Mouse (Mus musculus): ENCODE results near the gene Galns. TPM values are rescaled to one million over a fixed set of nuclear protein-coding genes. Genes with fewer than 3 reads are reported as not detected.

The Galns gene
- polyA plus RNA-seq, 1 experiment, result 20.4 TPM

- H3K4me3 ChIP-seq (ENCODE audit: low read depth, low read length), result peak overlapping the region; percentile 53
These were observed 54.9 kb downstream of the Galns start for GRCm38 (mm10) chr8:122556030-122557009.

GRCm38 (mm10) chr8:122554786-122555185 is 56.5 kb downstream of the Galns start:
- H3K4me1 ChIP-seq (ENCODE audit: control insufficient read depth, insufficient read depth, insufficient read length, low read length), result no peaks in the 10 kb centered on the region; the same call in 1 of the 2 replicates
- H3K27ac ChIP-seq (ENCODE audit: insufficient read depth, low read depth, low read length), result no peak overlapping the region
- no peaks in the 10 kb centered on the region for H3K36me3 ChIP-seq (ENCODE audit: control insufficient read depth, insufficient read depth, low read length)
- H3K4me3 ChIP-seq (ENCODE audit: low read depth, low read length), result no peak overlapping the region
- no peaks in the 10 kb centered on the region for H3K27me3 ChIP-seq (ENCODE audit: control insufficient read depth, insufficient read depth, low read length)
- WGBS, result 57% methylated on average over 6 of the region's 6 CpGs
- TF ChIP-seq CTCF (IDR thresholded peaks at IDR 0.05; ENCODE audit: extremely low read depth, insufficient read length, insufficient replicate concordance, low read depth, low read length) (no peak), POLR2A (IDR thresholded peaks at IDR 0.05; ENCODE audit: low read depth, low read length) (no peak)

More at GRCm38 (mm10) chr8:122556030-122557009, 54.9 kb downstream of the Galns start:
- H3K4me1 ChIP-seq (ENCODE audit: control insufficient read depth, insufficient read depth, insufficient read length, low read length), result no peaks in the 10 kb centered on the region; the same call in none of the 2 replicates
- WGBS, result 72% methylated on average over 12 of the region's 12 CpGs
- H3K27ac ChIP-seq (ENCODE audit: insufficient read depth, low read depth, low read length), result peak overlapping the region; percentile 73
- no peaks in the 10 kb centered on the region for H3K27me3 ChIP-seq (ENCODE audit: control insufficient read depth, insufficient read depth, low read length)
- TF ChIP-seq POLR2A (IDR thresholded peaks at IDR 0.05; ENCODE audit: low read depth, low read length) (no peak; the same call in 1 of the 2 replicates), CTCF (IDR thresholded peaks at IDR 0.05; ENCODE audit: extremely low read depth, insufficient read length, insufficient replicate concordance, low read depth, low read length) (no peak)
- no peaks in the 10 kb centered on the region for H3K36me3 ChIP-seq (ENCODE audit: control insufficient read depth, insufficient read depth, low read length)

DNA sequence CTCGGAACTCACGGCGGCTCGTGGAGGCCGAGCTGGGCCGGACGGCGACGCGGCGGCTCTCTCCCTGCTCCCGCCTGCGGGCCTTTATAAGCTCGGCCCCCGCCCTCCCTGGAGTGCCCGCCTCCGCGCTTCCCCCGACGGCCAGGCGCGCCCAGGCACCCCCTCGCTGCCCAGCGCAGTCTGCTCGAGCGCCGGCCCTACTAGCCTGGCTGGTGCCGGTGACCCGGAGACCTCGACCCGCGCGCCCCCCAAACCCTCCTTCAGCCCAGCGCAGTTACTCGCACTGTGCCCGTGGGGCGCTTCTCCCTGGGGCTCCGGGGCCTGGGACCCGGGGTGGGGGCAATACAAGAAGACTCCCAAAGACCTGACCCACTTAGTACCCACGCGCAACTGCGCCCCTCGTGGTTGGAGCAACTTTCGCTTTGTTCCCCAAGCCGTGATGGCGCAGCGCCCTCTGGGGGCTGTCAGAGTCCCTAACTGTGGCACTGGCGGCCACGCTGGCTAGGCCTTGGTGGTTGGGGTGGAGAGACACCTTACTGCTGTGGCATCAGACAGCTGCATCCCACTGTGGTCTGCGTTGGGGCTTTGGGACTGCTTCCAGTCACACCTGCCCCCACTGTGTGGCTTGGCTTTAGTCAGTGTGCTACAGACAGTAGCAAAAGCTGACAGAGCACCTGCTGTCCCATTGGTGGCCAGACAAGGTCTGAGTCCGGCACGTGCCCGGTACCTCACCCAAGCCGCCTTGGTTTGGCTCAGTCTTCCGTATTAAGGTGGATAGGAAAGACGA is 59.8 kb downstream of the Galns start, which contains the start of gene Piezo1:
TSS of gene Piezo1 (minus strand) at position 65 of the 787 bp plus-strand sequence.
- Histone ChIP-seq H3K4me3 (ENCODE audit: low read depth, low read length) (peak within 1 kb of the TSS; percentile 93), H3K4me1 (ENCODE audit: control insufficient read depth, insufficient read depth, insufficient read length, low read length) (peaks cover 7% of the 10 kb centered on the region), H3K36me3 (ENCODE audit: control insufficient read depth, insufficient read depth, low read length) (no peaks in the 10 kb centered on the region), H3K27ac (ENCODE audit: insufficient read depth, low read depth, low read length) (peak within 1 kb of the TSS; percentile 38), H3K27me3 (ENCODE audit: control insufficient read depth, insufficient read depth, low read length) (no peaks in the 10 kb centered on the region)
- 9% methylated on average over 56 of the region's 56 CpGs for WGBS
- TF ChIP-seq CTCF (IDR thresholded peaks at IDR 0.05; ENCODE audit: extremely low read depth, insufficient read length, insufficient replicate concordance, low read depth, low read length) (peak; percentile 100), POLR2A (IDR thresholded peaks at IDR 0.05; ENCODE audit: low read depth, low read length) (peak; percentile 63; the same call in 1 of the 2 replicates)

DNA sequence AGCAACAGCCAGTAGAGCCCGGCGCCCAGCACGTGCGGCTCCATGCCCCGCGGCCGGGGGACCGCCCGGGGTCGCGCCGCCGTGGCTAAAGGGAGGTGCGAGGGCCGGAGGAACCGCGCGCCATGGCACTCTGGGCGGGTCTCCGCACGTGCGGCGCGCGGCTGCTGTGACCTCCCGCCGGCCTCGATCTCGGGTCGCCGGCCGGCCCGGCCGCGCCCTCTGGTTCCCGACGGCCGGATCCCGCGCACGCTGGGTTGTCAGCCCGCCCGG is 60.3 kb downstream of the Galns start:
- Histone ChIP-seq H3K36me3 (ENCODE audit: control insufficient read depth, insufficient read depth, low read length) (no peaks in the 10 kb centered on the region), H3K27me3 (ENCODE audit: control insufficient read depth, insufficient read depth, low read length) (no peaks in the 10 kb centered on the region), H3K4me1 (ENCODE audit: control insufficient read depth, insufficient read depth, insufficient read length, low read length) (peaks cover 10% of the 10 kb centered on the region), H3K27ac (ENCODE audit: insufficient read depth, low read depth, low read length) (peak overlapping the region; percentile 38; the same call in 1 of the 2 replicates), H3K4me3 (ENCODE audit: low read depth, low read length) (peak overlapping the region; percentile 93)
- no peak for TF ChIP-seq CTCF (IDR thresholded peaks at IDR 0.05; ENCODE audit: extremely low read depth, insufficient read length, insufficient replicate concordance, low read depth, low read length)
- no peak for TF ChIP-seq POLR2A (IDR thresholded peaks at IDR 0.05; ENCODE audit: low read depth, low read length)
- WGBS, result under 1% methylated on average over 43 of the region's 43 CpGs

DNA sequence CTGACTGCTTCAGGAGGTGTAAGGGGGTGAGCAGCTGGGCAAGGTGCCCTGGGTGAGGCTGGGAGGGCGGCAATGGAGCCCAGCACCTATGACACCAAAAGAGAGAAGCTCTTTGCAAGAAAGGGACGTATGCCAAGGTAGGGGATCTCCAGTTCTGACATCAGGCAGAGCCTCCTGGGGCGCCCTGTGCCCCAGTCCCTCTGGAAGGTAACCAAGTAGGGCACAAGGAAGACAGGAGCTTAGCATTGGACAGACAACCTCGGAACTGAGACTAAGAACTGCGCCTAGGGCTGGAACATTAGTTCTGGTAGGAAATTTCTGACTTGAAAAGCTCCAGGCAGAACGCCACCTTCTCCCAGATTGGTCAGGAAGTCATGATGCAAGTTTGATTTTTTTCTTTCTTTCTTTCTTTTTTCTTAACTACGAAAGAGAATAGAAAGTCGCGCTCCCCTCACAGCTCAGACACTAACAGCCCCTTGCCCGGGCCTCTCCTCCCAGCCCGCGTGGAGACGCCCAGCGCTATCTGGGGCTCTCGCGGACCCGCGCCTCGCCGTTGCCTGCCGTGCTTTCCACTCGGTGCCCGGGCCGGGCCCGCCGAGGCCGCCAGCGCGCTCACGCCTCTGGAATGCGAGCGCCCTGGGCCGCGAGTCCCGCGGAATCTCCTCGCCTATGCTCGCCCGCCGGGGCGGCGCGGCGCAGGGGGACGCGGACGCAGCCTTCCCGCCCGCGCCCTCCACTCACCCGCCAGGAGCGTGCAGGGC is 60.8 kb downstream of the Galns start:
- TF ChIP-seq POLR2A (IDR thresholded peaks at IDR 0.05; ENCODE audit: low read depth, low read length), result no peak
- TF ChIP-seq CTCF (IDR thresholded peaks at IDR 0.05; ENCODE audit: extremely low read depth, insufficient read length, insufficient replicate concordance, low read depth, low read length), result no peak
- no peaks in the 10 kb centered on the region for H3K27me3 ChIP-seq (ENCODE audit: control insufficient read depth, insufficient read depth, low read length)
- peaks cover 10% of the 10 kb centered on the region for H3K4me1 ChIP-seq (ENCODE audit: control insufficient read depth, insufficient read depth, insufficient read length, low read length)
- peak overlapping the region; percentile 38 for H3K27ac ChIP-seq (ENCODE audit: insufficient read depth, low read depth, low read length)
- peak overlapping the region; percentile 93 for H3K4me3 ChIP-seq (ENCODE audit: low read depth, low read length)
- no peaks in the 10 kb centered on the region for H3K36me3 ChIP-seq (ENCODE audit: control insufficient read depth, insufficient read depth, low read length)
- WGBS, result 6% methylated on average over 52 of the region's 52 CpGs

DNA sequence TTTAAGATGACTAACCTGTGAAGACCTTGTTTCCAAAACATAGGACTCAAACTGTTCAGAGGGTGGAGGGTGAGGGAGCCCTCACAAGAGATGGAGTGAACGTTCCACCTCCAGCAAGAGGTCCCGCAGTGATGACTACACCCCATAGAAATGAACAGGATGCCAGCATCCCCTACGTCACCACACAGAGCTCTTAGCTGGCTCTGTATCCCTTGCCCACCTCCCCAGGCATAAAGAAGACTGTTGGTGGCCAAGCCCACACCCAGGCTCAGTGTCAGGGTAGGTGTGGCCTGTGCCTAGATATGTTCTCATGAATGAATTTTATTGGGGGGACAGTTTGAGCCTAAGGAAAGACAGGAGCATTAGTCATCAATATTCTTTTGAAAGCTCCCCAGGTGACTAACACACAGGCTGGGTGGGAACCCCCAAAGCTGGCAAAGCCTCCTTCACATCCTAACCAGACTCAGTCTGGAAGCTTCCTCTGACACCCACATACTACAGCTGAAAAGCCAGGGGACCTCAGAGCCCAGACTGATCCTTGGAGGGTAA is 62.3 kb downstream of the Galns start:
- peaks cover 10% of the 10 kb centered on the region for H3K4me1 ChIP-seq (ENCODE audit: control insufficient read depth, insufficient read depth, insufficient read length, low read length)
- TF ChIP-seq CTCF (IDR thresholded peaks at IDR 0.05; ENCODE audit: extremely low read depth, insufficient read length, insufficient replicate concordance, low read depth, low read length) (no peak), POLR2A (IDR thresholded peaks at IDR 0.05; ENCODE audit: low read depth, low read length) (no peak)
- H3K36me3 ChIP-seq (ENCODE audit: control insufficient read depth, insufficient read depth, low read length), result no peaks in the 10 kb centered on the region
- H3K4me3 ChIP-seq (ENCODE audit: low read depth, low read length), result no peak overlapping the region
- no peaks in the 10 kb centered on the region for H3K27me3 ChIP-seq (ENCODE audit: control insufficient read depth, insufficient read depth, low read length)
- 81% methylated on average over 3 of the region's 3 CpGs for WGBS
- peak overlapping the region; percentile 46; the same call in 1 of the 2 replicates for H3K27ac ChIP-seq (ENCODE audit: insufficient read depth, low read depth, low read length)
